Mouse (Mus musculus): ENCODE measurements at regions not wholly inside any gene's neighbourhood (a gene's known extent, or its start where the extent isn't known, plus 50 kb on each side); places are given as distances from the start of the nearest gene placed in this dataset.

DNA sequence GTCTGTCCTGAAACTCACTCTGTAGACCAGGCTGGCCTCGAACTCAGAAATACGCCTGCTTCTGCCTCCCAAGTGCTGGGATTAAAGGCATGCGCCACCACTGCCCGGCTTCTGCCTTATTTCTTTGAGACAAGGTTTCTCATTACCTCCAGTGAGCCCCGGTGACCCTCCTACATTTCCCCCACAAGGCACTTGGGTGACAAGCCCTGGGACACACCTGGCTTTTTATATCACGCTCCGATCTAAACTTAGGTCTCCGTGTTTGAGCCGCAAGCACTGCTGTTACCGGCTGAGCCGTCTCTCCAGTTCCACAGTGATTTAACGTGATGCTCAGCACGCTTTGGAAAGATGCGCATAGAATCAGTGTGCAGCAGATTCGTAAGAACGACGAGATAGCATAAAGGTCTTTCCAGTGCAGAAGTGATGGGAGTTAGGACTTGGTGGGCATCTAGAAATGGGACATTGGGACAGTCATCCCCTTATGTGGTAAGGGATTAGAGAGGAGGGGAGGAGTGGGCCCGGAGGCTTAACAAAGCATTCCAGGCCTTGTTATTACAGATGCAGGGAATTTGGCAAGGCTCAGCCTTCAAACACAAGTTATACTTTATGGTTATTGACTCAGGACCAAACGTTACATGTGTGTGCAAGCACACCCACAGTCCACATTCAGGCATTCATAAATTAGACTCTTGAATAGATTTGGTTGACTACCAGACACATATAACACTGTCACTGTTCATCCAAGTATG lies 56.9 kb upstream of the Slc38a4 start:
- Histone ChIP-seq H3K9me3 (replicated peaks; ENCODE audit: control insufficient read depth, low read length) (no peaks in the 10 kb centered on the region), H3K4me1 (ENCODE audit: control insufficient read depth, insufficient read depth, low read length) (peaks cover 12% of the 10 kb centered on the region; the same call in 1 of the 2 replicates), H3K4me2 (no peak overlapping the region), H3K36me3 (ENCODE audit: control insufficient read depth, insufficient read depth, low read length) (no peaks in the 10 kb centered on the region), H3K4me3 (ENCODE audit: low read depth, low read length) (no peak overlapping the region), H3K9ac (ENCODE audit: low read depth, low read length) (no peak overlapping the region), H3K27me3 (ENCODE audit: control insufficient read depth, insufficient read depth, low read length) (no peaks in the 10 kb centered on the region), H3K27ac (ENCODE audit: low read depth, low read length) (no peak overlapping the region)
- no peak for ATAC-seq (replicated peaks; ENCODE audit: insufficient number of reproducible peaks, low FRiP score, low TSS enrichment)
- 84% methylated on average over 19 of the region's 19 CpGs for WGBS (ENCODE audit: insufficient replicate concordance)

DNA sequence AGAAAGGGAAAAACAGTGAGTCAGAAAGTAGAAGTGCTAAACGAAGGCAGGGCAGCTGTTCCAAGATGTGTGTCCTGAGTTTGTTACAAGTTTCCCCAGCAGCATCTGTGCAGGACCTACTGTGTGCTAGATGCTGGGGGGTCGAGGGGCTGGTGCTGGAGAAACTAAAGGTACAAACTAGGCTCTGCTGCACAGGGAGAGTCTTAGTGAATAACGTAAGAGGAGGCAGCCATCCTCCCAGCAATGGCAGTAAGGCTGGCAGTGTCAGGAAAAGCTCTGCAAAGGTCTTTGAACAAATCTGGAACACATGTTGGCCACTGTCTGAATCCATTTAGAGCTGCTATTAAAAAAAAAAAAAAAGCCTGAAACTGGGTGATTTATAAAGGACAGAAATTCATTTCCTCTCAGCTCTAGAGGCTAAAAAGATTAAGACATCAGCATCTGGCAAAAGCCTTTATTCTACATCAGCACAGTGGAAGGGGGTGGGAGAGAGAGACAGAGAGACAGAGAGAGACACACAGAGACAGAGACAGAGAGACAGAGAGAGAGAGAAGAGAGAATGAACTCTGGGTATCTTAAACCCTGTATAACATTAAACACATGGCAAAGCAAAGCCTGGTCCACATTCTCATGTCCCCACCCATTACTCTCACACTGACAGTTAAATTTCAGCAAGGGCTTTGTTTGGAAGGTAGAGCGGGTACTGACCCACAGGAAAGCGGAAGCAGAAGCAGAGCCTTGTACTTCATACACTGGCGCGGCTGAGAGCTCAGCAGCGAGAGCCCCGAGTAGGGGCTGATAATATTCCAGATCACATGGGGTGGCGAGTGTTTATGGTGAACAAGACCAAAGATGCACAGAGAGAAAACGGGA lies 55.8 kb upstream of the Slc38a4 start:
- ATAC-seq (replicated peaks; ENCODE audit: insufficient number of reproducible peaks, low FRiP score, low TSS enrichment): no peak

DNA sequence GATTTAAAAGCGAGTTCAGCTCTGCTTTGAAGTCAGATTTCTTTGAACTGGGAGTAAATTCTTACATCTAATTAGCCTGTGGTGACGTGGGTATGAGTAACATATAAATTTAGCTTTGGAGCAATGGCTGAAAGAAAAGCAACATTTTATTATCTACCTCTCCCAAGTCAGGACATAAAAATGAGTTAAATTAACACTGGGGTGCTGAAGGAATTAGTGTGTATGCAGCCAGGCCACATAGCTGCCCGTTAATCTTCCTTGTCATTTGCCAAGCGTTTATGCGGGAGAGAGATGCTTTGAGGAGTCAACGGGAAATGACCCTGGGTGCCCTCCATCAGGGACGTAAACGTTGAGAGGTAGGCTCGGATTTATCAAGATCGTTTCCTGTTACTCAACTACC lies 52.0 kb upstream of the Slc38a4 start:
- Histone ChIP-seq H3K36me3 (ENCODE audit: control insufficient read depth, insufficient read depth, low read length) (no peaks in the 10 kb centered on the region), H3K4me3 (ENCODE audit: low read depth, low read length) (no peak overlapping the region), H3K4me2 (no peak overlapping the region), H3K9me3 (replicated peaks; ENCODE audit: control insufficient read depth, low read length) (no peaks in the 10 kb centered on the region), H3K27ac (ENCODE audit: low read depth, low read length) (peak overlapping the region; percentile 35; the same call in 1 of the 2 replicates), H3K27me3 (ENCODE audit: control insufficient read depth, insufficient read depth, low read length) (no peaks in the 10 kb centered on the region), H3K4me1 (ENCODE audit: control insufficient read depth, insufficient read depth, low read length) (peaks cover 31% of the 10 kb centered on the region), H3K9ac (ENCODE audit: low read depth, low read length) (no peak overlapping the region)
- ATAC-seq (replicated peaks; ENCODE audit: insufficient number of reproducible peaks, low FRiP score, low TSS enrichment): no peak
- 21% methylated on average over 10 of the region's 10 CpGs for WGBS (ENCODE audit: insufficient replicate concordance)

More for the DNA sequence above, 55.8 kb upstream of the Slc38a4 start:
- 70% methylated on average over 11 of the region's 11 CpGs for WGBS (ENCODE audit: insufficient replicate concordance)
- no peaks in the 10 kb centered on the region for H3K27me3 ChIP-seq (ENCODE audit: control insufficient read depth, insufficient read depth, low read length)
- no peak overlapping the region for H3K4me2 ChIP-seq
- H3K9me3 ChIP-seq (replicated peaks; ENCODE audit: control insufficient read depth, low read length): no peaks in the 10 kb centered on the region
- no peak overlapping the region for H3K4me3 ChIP-seq (ENCODE audit: low read depth, low read length)
- no peak overlapping the region for H3K27ac ChIP-seq (ENCODE audit: low read depth, low read length)
- H3K36me3 ChIP-seq (ENCODE audit: control insufficient read depth, insufficient read depth, low read length): no peaks in the 10 kb centered on the region
- H3K4me1 ChIP-seq (ENCODE audit: control insufficient read depth, insufficient read depth, low read length): peaks cover 12% of the 10 kb centered on the region; the same call in 1 of the 2 replicates
- 0 out of 2 replicates have a peak overlapping the region, but pooled peaks have one; percentile 16 for H3K9ac ChIP-seq (ENCODE audit: low read depth, low read length)

DNA sequence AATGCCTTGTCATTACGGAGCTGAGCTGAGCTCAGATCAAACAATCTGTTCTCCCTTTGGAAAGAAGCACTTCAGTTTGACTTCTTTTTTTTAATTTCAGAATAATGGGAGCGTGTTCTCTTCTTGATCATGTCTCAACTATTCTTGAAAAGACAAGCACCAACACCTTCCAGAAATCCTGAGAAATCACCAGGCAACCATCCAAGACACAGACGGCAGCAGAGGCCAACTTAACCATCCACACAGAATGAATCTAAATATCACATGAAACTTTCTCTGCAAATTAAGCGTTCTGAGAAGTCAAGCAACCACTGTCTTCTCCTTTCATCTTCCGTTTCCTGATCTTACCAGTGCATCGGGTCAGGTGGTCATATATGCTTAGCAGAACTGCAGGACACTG lies 50.8 kb upstream of the Slc38a4 start:
- H3K36me3 ChIP-seq (ENCODE audit: control insufficient read depth, insufficient read depth, low read length): no peaks in the 10 kb centered on the region
- peaks cover 33% of the 10 kb centered on the region for H3K4me1 ChIP-seq (ENCODE audit: control insufficient read depth, insufficient read depth, low read length)
- 79% methylated on average over 6 of the region's 6 CpGs for WGBS (ENCODE audit: insufficient replicate concordance)
- H3K27ac ChIP-seq (ENCODE audit: low read depth, low read length): no peak overlapping the region
- H3K9ac ChIP-seq (ENCODE audit: low read depth, low read length): no peak overlapping the region
- no peak overlapping the region for H3K4me2 ChIP-seq
- ATAC-seq (replicated peaks; ENCODE audit: insufficient number of reproducible peaks, low FRiP score, low TSS enrichment): no peak
- H3K9me3 ChIP-seq (replicated peaks; ENCODE audit: control insufficient read depth, low read length): no peaks in the 10 kb centered on the region
- no peak overlapping the region for H3K4me3 ChIP-seq (ENCODE audit: low read depth, low read length)
- H3K27me3 ChIP-seq (ENCODE audit: control insufficient read depth, insufficient read depth, low read length): no peaks in the 10 kb centered on the region

All from heart, embryonic 11.5 days (tissue).